Mouse (Mus musculus) right cerebral cortex, adult 2 months (tissue): ENCODE data around the gene Igsf11.

Source experiments
- DNase-seq, 2 experiments: peaks; one replicate each; pipeline ENCODE4 v3.0.0; 2021 to 2022; ENCODE audit warnings: low spot score in 2 of 2

The Igsf11 gene

GRCm38 (mm10) chr16:38892371-38892770 is at the start of gene Igsf11:
Gene Igsf11 (plus strand): TSS chr16:38892671.
- DNase-seq: no peak

DNA sequence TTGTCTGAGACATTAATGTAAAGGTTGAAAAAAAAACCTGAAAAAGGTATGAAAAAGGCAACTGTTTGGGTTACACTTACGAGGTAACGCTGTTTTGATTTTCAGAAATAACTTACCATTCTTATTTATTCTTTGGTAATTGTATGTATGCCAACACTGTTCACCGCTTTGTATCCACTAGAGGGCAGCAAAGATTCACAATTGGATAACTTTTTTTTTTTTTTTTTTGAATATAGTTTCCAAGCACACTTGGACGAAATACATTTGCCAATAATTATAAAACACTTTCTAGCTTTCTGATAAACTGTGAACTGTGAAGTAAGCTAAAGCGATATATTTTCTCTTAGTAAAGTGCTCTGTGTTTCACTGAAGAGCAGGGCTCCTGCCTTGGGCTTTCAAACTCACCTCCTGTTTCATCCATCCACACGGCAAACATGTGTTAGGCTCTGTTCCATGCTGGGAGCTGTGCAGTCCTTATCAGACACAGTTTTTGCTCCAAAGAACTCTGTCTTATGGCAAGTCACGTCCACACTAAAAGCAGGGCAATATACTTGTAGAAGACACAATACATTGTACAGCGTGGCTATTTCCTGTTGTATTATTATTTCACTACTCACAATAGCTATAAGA is 34.2 kb upstream of the Igsf11 start:
- no peak for DNase-seq

GRCm38 (mm10) chr16:38860548-38860947 is 31.9 kb upstream of the Igsf11 start:
- no peak for DNase-seq

DNA sequence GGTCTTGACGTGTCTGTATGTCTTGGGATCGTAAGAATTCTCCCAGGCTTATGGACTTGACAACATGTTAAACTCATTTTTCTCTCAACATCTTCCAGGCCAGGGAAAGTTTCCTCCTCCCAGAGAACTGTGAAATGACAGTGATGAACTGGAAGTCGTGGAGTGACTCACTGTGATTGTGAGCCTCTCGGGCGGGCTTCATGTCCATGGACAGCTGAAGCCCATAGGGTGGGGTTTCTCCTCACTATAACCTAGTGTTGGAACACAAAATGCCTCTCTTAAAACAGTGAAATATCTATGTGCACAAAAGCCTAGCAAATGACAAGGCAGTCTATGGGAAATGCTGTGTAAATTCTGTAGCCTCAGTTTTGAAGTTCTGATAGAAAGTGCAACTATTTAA is 28.1 kb upstream of the Igsf11 start:
- DNase-seq: no peak

- DNase-seq: peak in 1 of 2 experiments; percentile 22
These were observed 19.2 kb upstream of the Igsf11 start for GRCm38 (mm10) chr16:38873231-38873630.

DNA sequence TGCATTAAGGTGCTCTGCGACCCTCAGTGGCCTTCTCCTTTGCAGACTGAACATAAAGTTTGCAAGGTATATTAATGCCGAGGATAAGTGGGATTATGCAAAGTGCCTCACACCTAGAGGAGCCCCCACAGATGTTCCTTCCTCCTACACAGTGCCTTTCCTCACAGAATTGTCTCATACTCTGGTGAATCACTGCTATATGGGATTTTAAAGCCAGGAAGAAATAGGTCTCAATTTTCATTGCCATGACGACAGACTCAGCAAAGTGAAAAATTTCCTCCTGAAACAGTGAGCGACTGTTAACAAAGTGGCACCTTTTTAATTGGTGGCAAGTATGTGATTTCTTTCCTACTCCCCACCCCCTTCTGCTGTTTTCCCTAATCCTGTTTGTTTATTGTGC is 18.0 kb upstream of the Igsf11 start:
- DNase-seq: peak; percentile 67 to 68

DNA sequence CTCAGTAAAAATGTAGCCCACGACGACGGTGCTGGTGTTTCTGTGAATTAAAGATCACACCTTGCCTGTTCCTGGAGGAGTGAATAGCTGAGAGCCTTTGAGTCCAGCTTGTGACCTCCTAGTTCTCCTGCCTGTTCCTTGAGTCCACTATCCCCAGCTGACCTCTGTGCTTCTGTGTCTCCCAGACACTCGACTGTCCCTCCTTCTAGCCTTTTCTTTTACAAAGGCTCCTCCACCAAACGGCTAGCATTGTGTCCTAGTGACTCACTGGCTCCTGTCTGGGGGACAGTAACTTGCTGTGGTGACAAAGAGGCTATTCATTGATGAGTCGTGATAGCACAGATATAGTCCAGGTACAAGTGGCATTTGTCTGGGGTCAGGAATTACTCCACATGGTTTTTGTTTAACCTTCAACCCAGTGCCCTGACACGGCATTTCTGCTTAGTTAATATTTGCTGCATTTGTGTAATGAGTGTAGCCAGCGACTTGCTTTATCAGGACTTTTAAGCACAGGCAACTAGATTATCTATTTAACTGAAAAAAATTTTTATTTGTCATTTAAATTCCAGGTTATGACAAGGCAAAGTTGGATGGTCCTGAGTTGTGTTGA is 6.5 kb downstream of the Igsf11 start:
- DNase-seq: no peak

- no peak for DNase-seq
These were observed 7.6 kb downstream of the Igsf11 start for GRCm38 (mm10) chr16:38900024-38900423.

DNA sequence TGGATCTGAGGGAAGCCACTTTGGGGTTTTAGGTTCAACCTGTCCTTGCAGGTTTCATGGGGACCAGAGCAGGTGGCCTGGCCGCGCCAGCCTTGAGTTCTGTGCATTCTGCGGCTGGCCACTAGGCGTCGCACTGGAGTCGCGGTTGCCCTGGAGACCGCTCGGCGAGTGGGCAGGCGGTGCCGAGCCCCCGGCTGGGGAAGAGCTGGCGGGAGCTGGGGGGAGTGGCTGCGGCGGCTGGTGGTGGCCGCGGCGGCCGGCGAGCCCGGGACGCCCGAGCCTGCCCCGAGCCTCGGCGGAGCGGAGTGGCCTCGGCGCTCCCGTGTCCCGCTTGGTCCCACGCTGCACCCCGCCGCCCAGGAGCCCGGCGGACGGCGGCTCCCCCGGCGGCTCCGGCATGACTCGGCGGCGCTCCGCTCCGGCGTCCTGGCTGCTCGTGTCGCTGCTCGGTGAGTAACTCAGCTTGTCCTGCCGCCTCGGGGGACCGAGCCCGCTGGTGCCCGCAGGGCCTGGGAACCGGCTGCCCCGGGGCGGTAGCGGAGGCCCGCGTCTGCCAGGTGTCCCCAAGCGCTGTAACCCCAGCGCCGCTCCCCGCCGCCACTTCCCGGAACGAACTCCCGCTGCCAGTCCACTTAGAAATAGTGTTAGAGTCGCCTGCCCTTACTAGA is 9.8 kb downstream of the Igsf11 start:
- DNase-seq: peak; percentile 92 to 95

GRCm38 (mm10) chr16:38903020-38903419 is 10.5 kb downstream of the Igsf11 start:
- no peak for DNase-seq

DNA sequence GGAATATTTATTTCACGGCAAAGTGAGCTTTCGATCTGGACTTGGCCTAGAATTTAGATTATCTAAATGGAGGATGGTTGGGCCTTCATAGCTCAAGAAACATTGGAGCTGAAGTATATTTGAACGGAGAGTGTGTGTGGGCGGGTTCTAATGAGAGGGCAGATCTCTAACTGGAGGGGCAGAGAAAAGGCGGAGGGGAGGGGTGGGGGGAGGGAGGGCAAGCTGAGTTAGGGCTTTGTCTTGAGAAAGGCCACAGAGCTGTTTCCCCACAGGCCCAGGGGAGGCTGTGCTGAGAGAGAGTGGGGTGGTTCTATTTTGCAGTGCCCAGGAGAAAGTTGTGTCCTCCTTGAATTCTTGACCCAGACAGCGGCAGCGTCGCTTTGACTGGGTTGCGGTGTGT is 11.7 kb downstream of the Igsf11 start:
- DNase-seq: no peak

DNA sequence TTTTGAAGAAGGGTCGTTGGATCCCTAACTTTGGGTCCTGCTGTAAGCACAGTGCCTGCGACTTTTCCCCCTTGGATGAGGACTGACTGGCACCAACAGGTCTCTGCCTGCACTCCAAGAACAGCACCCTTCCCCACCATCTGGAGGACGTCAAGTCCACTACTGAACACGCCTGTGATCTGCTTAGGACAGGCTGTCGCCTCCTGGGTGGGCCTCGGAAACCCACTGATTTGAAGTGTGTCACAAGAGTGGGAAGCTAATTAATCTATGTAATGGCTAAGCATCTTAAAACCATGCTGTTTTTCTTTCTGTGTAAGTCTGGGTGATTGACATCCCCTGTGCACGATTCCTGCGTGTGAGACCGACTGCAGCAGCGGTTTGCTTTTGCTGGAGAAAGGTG is 13.4 kb downstream of the Igsf11 start:
- no peak for DNase-seq

DNA sequence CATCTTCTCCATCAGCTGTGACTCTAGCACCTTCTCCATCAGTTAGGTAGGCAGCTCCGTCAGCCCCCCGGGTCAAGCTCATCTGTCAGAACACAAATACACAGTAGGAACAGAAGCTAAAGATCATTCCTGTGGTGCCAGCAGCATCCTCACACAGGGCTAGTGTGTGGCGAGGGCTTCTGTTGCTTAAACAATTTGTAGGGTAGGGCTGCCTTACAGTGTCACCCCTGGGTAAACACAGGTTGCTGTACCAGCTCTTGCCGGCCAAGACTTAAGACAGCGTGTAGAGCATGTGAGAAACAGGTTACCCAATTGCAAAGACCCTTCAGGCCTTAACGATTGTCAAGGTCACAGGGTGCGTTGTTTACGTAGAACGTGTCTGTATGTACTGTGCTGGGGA is 15.8 kb downstream of the Igsf11 start:
- DNase-seq: no peak

DNA sequence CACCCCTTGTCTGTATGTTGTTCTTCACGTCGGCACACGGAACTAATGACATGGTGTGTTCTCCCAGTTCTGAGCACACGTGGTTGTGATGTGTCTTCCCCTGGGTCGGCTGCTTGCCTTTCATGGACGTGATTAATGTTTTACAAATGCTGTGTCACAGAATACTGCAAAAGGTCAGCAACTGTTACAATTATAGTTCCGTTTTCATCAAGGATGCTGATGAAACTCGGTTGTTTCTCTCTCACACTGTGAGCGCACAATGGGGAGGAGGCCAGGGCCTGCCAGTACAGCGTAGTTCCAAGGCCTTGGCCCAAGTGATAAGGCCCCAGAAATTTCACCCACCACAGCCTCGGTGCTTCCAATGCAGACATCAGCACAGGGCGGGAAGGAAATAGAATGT is 17.0 kb downstream of the Igsf11 start:
- DNase-seq: no peak

GRCm38 (mm10) chr16:38910088-38910487 is 17.6 kb downstream of the Igsf11 start:
- DNase-seq: peak in 1 of 2 experiments; percentile 0

- DNase-seq: no peak
These were observed 23.0 kb downstream of the Igsf11 start for GRCm38 (mm10) chr16:38915451-38915850.

DNA sequence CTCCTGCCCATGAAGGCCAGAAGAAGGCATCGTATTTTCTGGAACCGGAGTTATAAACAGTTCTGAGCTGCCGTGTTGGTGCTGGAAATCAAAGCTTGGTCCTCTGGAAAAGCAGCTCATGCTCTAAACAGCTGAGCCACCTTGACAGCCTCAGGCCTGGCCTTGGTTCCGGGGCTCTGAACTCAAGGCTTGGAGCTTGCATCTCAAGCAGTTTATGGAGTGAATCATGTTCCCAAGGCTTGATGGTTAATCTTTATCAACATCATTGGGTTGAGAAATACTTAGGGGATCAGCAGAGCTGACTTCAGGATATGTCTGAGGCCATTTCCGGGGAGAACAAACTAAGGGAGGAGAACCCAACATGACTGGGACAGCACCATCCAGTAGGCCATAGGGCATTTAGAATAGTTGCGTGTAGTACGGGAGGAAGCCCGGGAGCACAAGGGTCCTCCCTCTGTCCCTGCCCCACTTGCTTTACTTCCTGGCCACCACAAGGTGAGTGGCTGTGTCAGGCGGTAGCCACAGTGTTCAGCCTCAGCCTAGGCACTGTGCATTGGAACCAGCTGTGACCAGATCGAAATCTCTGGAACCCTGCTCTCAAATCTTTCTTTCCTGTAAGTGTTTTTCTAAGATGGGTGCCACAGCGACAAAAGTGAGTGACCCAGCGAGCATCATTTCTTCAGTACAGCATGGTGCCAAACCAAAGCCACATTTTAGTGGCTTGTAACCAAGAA is 23.7 kb downstream of the Igsf11 start:
- no peak for DNase-seq

DNA sequence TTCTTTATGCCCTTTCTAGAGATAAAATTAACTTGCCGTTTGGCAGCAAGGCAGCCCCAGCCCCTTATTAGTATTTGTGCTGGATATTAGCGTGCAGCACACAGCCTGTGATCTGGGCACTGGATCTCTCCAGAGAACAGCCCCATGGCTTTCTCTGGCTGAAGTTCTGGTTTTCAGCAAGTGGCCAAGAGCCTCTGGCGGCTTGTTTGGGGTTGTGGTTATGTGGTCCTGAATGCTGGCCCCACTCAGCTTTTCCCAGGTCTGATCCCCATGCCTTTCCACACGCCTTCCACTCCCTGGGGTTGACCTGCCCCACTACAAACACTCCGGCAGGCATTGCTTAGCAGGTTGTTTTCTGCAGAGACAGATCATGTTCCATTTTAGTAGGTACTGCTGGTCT is 24.4 kb downstream of the Igsf11 start:
- DNase-seq: no peak

DNA sequence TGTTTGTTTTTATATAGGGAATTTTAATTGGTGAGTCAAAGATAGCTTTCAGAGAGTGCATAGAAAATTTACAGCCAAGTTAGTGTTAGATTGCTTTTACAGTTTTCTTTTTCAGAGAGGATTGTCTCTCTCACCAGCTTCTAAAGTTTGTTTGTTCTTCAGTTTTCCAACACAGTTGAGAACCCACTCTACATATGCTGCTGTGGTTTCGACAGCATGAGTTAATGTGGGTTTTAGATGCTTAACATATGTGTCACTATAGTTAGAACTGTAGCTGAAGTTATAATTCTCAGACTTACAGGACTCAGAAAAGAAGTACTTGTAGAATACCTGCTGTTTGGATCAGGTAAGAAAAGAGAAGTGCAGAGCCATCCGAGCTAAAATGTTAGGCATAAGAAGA is 25.6 kb downstream of the Igsf11 start:
- DNase-seq: no peak

GRCm38 (mm10) chr16:38920488-38920887 is 28.0 kb downstream of the Igsf11 start:
- DNase-seq: no peak

GRCm38 (mm10) chr16:38924940-38925339 is 32.5 kb downstream of the Igsf11 start:
- DNase-seq: peak; percentile 69 to 73

DNA sequence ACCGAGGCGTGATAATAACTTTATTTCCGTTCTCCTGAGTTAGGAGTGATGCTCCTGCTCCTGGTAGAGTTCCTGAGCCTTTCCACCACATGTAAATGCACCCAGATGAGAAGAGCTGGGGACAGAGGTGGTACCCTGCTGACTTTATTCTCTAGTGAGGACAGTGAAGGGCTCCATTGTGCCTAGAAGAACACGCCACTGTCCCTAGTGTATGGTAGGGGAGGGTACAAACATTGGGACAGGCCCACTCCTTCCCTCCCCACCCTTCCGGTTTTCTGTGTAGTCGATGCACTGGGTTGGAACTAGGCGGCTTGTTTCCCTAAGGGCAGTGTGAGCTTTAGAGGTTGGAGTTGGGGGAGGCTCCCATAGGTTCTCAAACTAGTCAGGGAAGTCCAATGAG is 36.3 kb downstream of the Igsf11 start:
- no peak for DNase-seq

DNA sequence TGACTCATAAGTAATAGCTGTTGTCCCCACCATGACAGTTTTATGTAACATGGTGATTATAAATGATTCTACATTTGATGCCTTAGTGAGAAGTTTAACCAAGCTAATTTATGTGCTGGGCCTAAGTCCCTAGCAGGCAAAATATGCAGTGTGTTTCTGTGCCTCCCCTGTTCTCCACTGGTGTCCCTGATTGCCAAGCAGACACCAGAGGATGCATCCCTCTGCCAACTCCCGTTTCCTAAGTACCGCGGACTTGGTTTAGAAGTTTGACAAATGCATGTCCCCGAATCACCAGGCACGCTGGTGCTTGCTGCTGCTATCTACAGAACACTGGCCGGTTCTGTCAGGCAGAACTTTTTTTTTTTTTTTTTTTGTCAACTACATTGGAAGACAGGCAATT is 39.0 kb downstream of the Igsf11 start:
- DNase-seq: no peak
